Mouse (Mus musculus): ENCODE results near the gene 4930568D16Rik. TPM values are rescaled to one million over a fixed set of nuclear protein-coding genes. Genes with fewer than 3 reads are reported as not detected.

The 4930568D16Rik gene
- polyA plus RNA-seq, 1 experiment, result not detected

DNA sequence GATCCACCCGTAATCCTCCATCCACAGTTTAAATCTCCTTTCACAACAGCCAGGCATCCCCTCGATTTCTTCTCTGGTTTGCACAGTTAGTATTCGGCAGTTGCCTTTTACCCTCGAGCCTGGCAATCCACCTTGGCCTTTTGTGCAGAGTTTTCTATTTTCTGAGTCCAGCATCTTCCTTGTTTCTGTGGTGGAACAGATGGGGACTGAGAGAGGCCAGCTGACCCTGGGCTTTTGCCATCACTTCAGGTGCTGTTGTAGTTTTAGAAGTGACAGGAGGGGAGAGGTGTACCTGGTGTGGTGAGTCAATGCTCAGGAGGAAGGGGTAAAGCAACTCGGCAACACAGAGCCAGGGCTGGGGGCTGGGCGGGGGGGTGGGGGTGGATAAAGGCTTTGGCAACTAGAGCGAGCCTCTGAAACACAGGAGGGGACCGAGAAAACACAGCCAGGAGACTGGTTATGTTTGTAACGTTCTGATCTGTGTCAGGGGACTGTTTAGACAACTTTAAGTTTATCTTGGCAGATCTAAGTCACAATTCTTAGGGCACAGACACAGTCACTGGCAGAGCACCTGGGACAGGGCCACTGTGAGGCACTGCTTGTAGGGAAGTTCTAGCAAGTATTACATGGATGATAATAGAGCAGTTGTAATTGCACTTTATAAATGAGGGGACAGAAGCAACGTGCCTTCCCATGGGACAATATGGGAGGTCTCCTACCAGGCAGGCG lies 39.3 kb downstream of the 4930568D16Rik start:
- H3K27ac ChIP-seq (ENCODE audit: control insufficient read depth, insufficient read depth, low read depth, low read length, poor library complexity), result peak overlapping the region; percentile 87
- peak overlapping the region; percentile 5 for H3K4me3 ChIP-seq (replicated peaks; ENCODE audit: control insufficient read depth, low read depth, low read length)
- no peak for TF ChIP-seq POLR2A (IDR thresholded peaks at IDR 0.05; ENCODE audit: borderline replicate concordance, control insufficient read depth, low read depth, low read length)
- TF ChIP-seq CTCF (IDR thresholded peaks at IDR 0.05; ENCODE audit: control insufficient read depth, insufficient read depth, low read length), result no peak
- 29% methylated on average over 11 of the region's 11 CpGs for WGBS
- peaks cover 8% of the 10 kb centered on the region; the same call in 1 of the 2 replicates for H3K4me1 ChIP-seq (ENCODE audit: control insufficient read depth, insufficient read depth, low read length)

- H3K4me1 ChIP-seq (ENCODE audit: control insufficient read depth, insufficient read depth, low read length), result peaks cover 10% of the 10 kb centered on the region; the same call in 1 of the 2 replicates
- peak overlapping the region; percentile 74 for H3K27ac ChIP-seq (ENCODE audit: control insufficient read depth, insufficient read depth, low read depth, low read length, poor library complexity)
- TF ChIP-seq POLR2A (IDR thresholded peaks at IDR 0.05; ENCODE audit: borderline replicate concordance, control insufficient read depth, low read depth, low read length), result no peak
- TF ChIP-seq CTCF (IDR thresholded peaks at IDR 0.05; ENCODE audit: control insufficient read depth, insufficient read depth, low read length), result no peak
- 7% methylated on average over 10 of the region's 10 CpGs for WGBS
- H3K4me3 ChIP-seq (replicated peaks; ENCODE audit: control insufficient read depth, low read depth, low read length), result peak overlapping the region; percentile 30
Measured at GRCm38 (mm10) chr2:35327583-35327982, 39.9 kb downstream of the 4930568D16Rik start.

GRCm38 (mm10) chr2:35326931-35327330 lies 40.6 kb downstream of the 4930568D16Rik start:
- Histone ChIP-seq H3K27ac (ENCODE audit: control insufficient read depth, insufficient read depth, low read depth, low read length, poor library complexity) (peak overlapping the region; percentile 13; the same call in 1 of the 2 replicates), H3K4me3 (replicated peaks; ENCODE audit: control insufficient read depth, low read depth, low read length) (no peak overlapping the region), H3K4me1 (ENCODE audit: control insufficient read depth, insufficient read depth, low read length) (peaks cover 12% of the 10 kb centered on the region)
- no peak for TF ChIP-seq CTCF (IDR thresholded peaks at IDR 0.05; ENCODE audit: control insufficient read depth, insufficient read depth, low read length)
- 20% methylated on average over 1 of the region's 1 CpGs for WGBS

- no peak overlapping the region for H3K4me3 ChIP-seq (replicated peaks; ENCODE audit: control insufficient read depth, low read depth, low read length)
- peak overlapping the region; percentile 33; the same call in 1 of the 2 replicates for H3K27ac ChIP-seq (ENCODE audit: control insufficient read depth, insufficient read depth, low read depth, low read length, poor library complexity)
- 66% methylated on average over 10 of the region's 10 CpGs for WGBS
- no peak for TF ChIP-seq CTCF (IDR thresholded peaks at IDR 0.05; ENCODE audit: control insufficient read depth, insufficient read depth, low read length)
- TF ChIP-seq POLR2A (IDR thresholded peaks at IDR 0.05; ENCODE audit: borderline replicate concordance, control insufficient read depth, low read depth, low read length), result no peak
- H3K4me1 ChIP-seq (ENCODE audit: control insufficient read depth, insufficient read depth, low read length), result peaks cover 12% of the 10 kb centered on the region
Measured at GRCm38 (mm10) chr2:35325930-35326329, 41.6 kb downstream of the 4930568D16Rik start.

- 63% methylated on average over 10 of the region's 10 CpGs for WGBS
- Histone ChIP-seq H3K4me3 (replicated peaks; ENCODE audit: control insufficient read depth, low read depth, low read length) (no peak overlapping the region), H3K4me1 (ENCODE audit: control insufficient read depth, insufficient read depth, low read length) (peaks cover 14% of the 10 kb centered on the region), H3K27ac (ENCODE audit: control insufficient read depth, insufficient read depth, low read depth, low read length, poor library complexity) (peak overlapping the region; percentile 78)
- TF ChIP-seq CTCF (IDR thresholded peaks at IDR 0.05; ENCODE audit: control insufficient read depth, insufficient read depth, low read length) (no peak), POLR2A (IDR thresholded peaks at IDR 0.05; ENCODE audit: borderline replicate concordance, control insufficient read depth, low read depth, low read length) (no peak)
Measured at GRCm38 (mm10) chr2:35322404-35323164, 44.9 kb downstream of the 4930568D16Rik start.

- Histone ChIP-seq H3K4me3 (replicated peaks; ENCODE audit: control insufficient read depth, low read depth, low read length) (no peak overlapping the region), H3K27ac (ENCODE audit: control insufficient read depth, insufficient read depth, low read depth, low read length, poor library complexity) (no peak overlapping the region), H3K4me1 (ENCODE audit: control insufficient read depth, insufficient read depth, low read length) (peaks cover 11% of the 10 kb centered on the region)
- no peak for TF ChIP-seq CTCF (IDR thresholded peaks at IDR 0.05; ENCODE audit: control insufficient read depth, insufficient read depth, low read length)
- TF ChIP-seq POLR2A (IDR thresholded peaks at IDR 0.05; ENCODE audit: borderline replicate concordance, control insufficient read depth, low read depth, low read length), result no peak
- WGBS, result 95% methylated on average over 15 of the region's 15 CpGs
Measured at GRCm38 (mm10) chr2:35320399-35320798, 47.1 kb downstream of the 4930568D16Rik start.

GRCm38 (mm10) chr2:35318405-35318804 lies 49.1 kb downstream of the 4930568D16Rik start:
- Histone ChIP-seq H3K27ac (ENCODE audit: control insufficient read depth, insufficient read depth, low read depth, low read length, poor library complexity) (peak overlapping the region; percentile 39; the same call in 1 of the 2 replicates), H3K4me1 (ENCODE audit: control insufficient read depth, insufficient read depth, low read length) (peaks cover 7% of the 10 kb centered on the region), H3K4me3 (replicated peaks; ENCODE audit: control insufficient read depth, low read depth, low read length) (no peak overlapping the region)
- TF ChIP-seq CTCF (IDR thresholded peaks at IDR 0.05; ENCODE audit: control insufficient read depth, insufficient read depth, low read length) (no peak), POLR2A (IDR thresholded peaks at IDR 0.05; ENCODE audit: borderline replicate concordance, control insufficient read depth, low read depth, low read length) (no peak)
- WGBS, result 72% methylated on average over 12 of the region's 12 CpGs

DNA sequence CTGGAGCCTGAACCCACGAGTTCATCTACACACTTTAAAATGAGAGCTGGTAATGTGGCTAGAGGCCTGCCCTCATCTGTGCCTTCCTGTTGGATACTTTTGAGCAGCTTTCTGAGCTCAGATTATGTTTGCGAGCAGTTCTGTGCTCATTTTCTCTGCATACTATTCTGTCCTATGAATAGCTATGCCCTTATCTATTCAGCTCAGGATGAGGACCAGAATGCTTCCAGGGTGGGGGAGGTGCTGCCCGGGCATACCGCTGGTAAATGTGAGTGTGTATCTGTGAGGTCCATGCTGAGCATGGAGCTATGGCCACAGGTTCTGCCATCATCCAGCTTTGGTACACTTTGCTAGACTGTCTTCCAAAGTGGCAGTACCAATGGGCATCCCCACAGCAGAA lies 49.9 kb downstream of the 4930568D16Rik start:
- H3K4me1 ChIP-seq (ENCODE audit: control insufficient read depth, insufficient read depth, low read length), result peaks cover 4% of the 10 kb centered on the region
- WGBS, result 62% methylated on average over 4 of the region's 4 CpGs
- no peak overlapping the region for H3K4me3 ChIP-seq (replicated peaks; ENCODE audit: control insufficient read depth, low read depth, low read length)
- no peak for TF ChIP-seq CTCF (IDR thresholded peaks at IDR 0.05; ENCODE audit: control insufficient read depth, insufficient read depth, low read length)
- TF ChIP-seq POLR2A (IDR thresholded peaks at IDR 0.05; ENCODE audit: borderline replicate concordance, control insufficient read depth, low read depth, low read length), result no peak
- no peak overlapping the region for H3K27ac ChIP-seq (ENCODE audit: control insufficient read depth, insufficient read depth, low read depth, low read length, poor library complexity)

Data from bone marrow, adult 2 months (tissue).